Mouse (Mus musculus): ENCODE measurements around the gene Ccdc7b.
"Not testable (repeated sequence)": the region's sequence is repeated elsewhere in the genome, so short reads cannot be mapped to it uniquely, and the experiment has no call there.

Ccdc7b gene

DNA sequence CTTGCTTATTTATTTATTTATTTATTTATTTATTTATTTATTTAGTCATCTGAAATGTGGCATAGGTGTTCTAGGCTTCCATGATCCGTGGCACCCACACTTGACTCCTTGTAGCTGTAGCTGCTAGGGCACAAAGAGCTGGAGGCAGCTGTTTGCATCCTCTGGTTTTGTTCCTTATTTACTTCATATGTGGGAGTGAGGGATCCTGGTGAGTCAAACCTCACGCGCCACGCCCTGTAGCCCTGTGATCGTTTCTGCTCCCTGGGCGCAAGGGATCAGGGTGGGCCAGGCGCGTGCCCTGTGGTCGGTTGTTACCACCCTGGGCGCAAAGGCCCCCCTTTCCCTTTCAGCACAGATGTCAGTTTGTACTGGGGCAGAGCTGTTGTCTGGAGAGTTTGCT lies at the start of gene Ccdc7b:
Gene Ccdc7b, plus strand, starts transcription at position 301 of the 400 bp plus-strand sequence.
- not testable (repeated sequence) for DNase-seq (ENCODE audit: low read depth, low spot score)

DNA sequence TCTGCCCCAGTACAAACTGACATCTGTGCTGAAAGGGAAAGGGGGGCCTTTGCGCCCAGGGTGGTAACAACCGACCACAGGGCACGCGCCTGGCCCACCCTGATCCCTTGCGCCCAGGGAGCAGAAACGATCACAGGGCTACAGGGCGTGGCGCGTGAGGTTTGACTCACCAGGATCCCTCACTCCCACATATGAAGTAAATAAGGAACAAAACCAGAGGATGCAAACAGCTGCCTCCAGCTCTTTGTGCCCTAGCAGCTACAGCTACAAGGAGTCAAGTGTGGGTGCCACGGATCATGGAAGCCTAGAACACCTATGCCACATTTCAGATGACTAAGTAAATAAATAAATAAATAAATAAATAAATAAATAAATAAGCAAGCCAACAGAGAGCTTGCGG lies 1.5 kb upstream of the Ccdc7b start, which contains the start of gene Ccdc7a:
Gene Ccdc7a, minus strand, starts transcription at position 101 of the 400 bp plus-strand sequence.
- DNase-seq (ENCODE audit: low read depth, low spot score) = not testable (repeated sequence)

DNA sequence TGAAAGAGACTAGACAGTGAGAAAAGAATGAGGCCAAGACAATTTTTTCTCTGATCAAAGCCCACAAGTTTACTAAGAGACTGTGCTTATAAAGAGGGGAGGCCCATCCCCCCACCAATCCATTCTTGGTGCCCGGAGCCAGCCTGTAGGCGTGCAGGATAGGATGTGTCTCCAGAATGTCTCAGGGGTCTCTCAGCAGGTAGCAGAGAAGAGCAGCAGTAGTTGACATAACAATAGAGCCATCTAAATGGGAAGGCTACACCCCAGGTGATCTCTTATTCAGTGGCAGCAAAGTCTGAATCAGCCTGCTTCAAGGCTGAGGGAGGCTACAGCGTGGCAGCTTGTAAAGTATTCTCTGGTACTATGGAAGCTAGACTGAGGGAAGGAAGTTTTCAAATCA lies 48.8 kb downstream of the Ccdc7b start:
- not testable (repeated sequence) for DNase-seq (ENCODE audit: low read depth, low spot score)

DNA sequence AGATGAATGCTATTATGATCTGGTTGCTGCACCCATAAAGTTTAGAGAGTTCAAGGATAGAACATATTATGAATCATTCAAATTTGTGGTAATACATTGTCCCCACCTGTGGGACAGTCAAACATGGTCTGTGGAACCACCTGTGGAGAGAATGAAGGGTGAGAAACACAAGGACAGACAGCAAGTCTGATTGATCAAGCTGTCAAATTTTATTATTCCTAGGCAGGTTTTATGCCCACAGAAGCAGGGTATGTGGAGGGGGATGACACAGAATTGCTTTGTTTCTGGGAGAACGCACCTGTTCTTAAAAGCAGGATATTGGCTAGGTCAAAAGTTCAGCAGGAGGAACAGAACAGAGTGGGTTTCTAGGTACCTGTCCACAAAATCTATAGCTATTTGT lies 64.6 kb downstream of the Ccdc7b start, which contains the start of gene Gm10999:
Gene Gm10999, minus strand, starts transcription at position 101 of the 400 bp plus-strand sequence.
- DNase-seq (ENCODE audit: low read depth, low spot score) = no peak

DNA sequence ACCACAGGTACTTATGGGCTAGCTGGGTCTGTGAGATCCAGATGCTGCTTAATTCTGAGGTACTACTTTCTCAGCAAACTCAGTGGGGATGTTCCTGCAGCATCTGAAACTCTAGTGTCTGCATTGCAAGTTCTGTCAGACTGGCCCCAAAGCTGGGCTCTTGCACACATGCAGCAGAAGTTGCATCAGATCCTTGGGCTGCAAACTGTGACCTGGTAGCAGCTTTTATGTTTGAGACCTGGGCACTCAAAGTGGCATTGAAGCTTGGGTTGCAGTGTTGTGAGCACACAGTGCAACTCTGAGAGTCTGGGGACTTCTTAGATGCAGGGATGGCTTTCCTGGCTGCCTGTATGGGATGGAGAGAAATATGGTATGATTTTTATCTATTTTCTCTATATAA lies 66.5 kb downstream of the Ccdc7b start:
- no peak for DNase-seq (ENCODE audit: low read depth, low spot score)
